Mouse (Mus musculus) gonadal fat pad, adult 2 months (tissue): Measurements from ENCODE around the gene Incenp. TPM values are rescaled to one million over a fixed set of nuclear protein-coding genes. Genes with fewer than 3 reads are reported as not detected.

Source experiments
- polyA plus RNA-seq: library from polyadenylated mRNA; depleted of rRNA; stranded (reverse); fragments of >200 nt; gene quantifications from 2 replicates; pipeline ENCODE4 v1.2.3, GENCODE M21; 2012; rRNA removed

Gene Incenp
- polyA plus RNA-seq, 1 experiment: 5.1 TPM

Other genes starting within 250 kb of the Incenp start
- gene Scgb2a2, start 52.0 kb downstream of the Incenp start, polyA plus RNA-seq: not detected in 2 replicates
- 2,066 and 2,440 TPM in 2 replicates for gene Fth1, start 81.0 kb upstream of the Incenp start, polyA plus RNA-seq
- 2.0 and 2.7 TPM in 2 replicates for gene Best1, start 102.1 kb upstream of the Incenp start, polyA plus RNA-seq
- 28.9 and 31.0 TPM in 2 replicates for gene Rab3il1, start 102.1 kb upstream of the Incenp start, polyA plus RNA-seq
- 317 and 687 TPM in 2 replicates for gene Fads3, start 142.0 kb upstream of the Incenp start, polyA plus RNA-seq
- gene Fads2, start 202.2 kb upstream of the Incenp start, polyA plus RNA-seq: 318 and 372 TPM in 2 replicates